Mouse (Mus musculus): Measurements from ENCODE around the gene Arfgef2. TPM values are rescaled to one million over a fixed set of nuclear protein-coding genes. Genes with fewer than 3 reads are reported as not detected.

Gene Arfgef2
- total RNA-seq, 2 experiments from 2014 or later = 44.5 to 46.3 TPM

GRCm38 (mm10) chr2:166905711-166906522, 100.5 kb downstream of the Arfgef2 start, which contains the start of gene Cse1l:
Cse1l (plus strand) TSS chr2:166906040.
- DNase-seq = peak; percentile 99

GRCm38 (mm10) chr2:166906523-166907182, 101.3 kb downstream of the Arfgef2 start:
- DNase-seq = peak; percentile 19

- DNase-seq = no peak
Observed at GRCm38 (mm10) chr2:166909729-166910128, 104.3 kb downstream of the Arfgef2 start.

- no peak for DNase-seq
Observed at GRCm38 (mm10) chr2:166910536-166910935, 105.1 kb downstream of the Arfgef2 start.

- DNase-seq = no peak
Observed at GRCm38 (mm10) chr2:166923971-166924370, 118.6 kb downstream of the Arfgef2 start.

- no peak for DNase-seq
Observed at GRCm38 (mm10) chr2:166933943-166934342, 128.6 kb downstream of the Arfgef2 start.

- no peak for DNase-seq
Observed at GRCm38 (mm10) chr2:166934416-166934815, 129.0 kb downstream of the Arfgef2 start.

- no peak for DNase-seq
Observed at GRCm38 (mm10) chr2:166935582-166935981, 130.2 kb downstream of the Arfgef2 start.

- DNase-seq = no peak
Observed at GRCm38 (mm10) chr2:166936166-166936565, 130.8 kb downstream of the Arfgef2 start.

GRCm38 (mm10) chr2:166943146-166943545, 137.8 kb downstream of the Arfgef2 start:
- DNase-seq = no peak

- no peak for DNase-seq
Observed at GRCm38 (mm10) chr2:166944346-166944745, 139.0 kb downstream of the Arfgef2 start.

- peak; percentile 27 for DNase-seq
Observed at GRCm38 (mm10) chr2:166945456-166945855, 140.1 kb downstream of the Arfgef2 start.

Other genes with a start within 250 kb of the Arfgef2 start
- gene Prex1, start 91.8 kb upstream of the Arfgef2 start, total RNA-seq (2021) = 10 to 100 TPM; 14.2 to 17.1 TPM
- 1 to 10 TPM; 4.5 to 6.2 TPM for gene Trp53rkb, start 13.1 kb upstream of the Arfgef2 start, total RNA-seq (2021)
- 10 to 100 TPM; 47.5 to 53.6 TPM for gene Cse1l, start 100.5 kb downstream of the Arfgef2 start, total RNA-seq (2021)
- gene Stau1, start 190.7 kb downstream of the Arfgef2 start, total RNA-seq (2021) = 10 to 100 TPM; 62.2 to 67.7 TPM
- gene Ddx27, start 209.6 kb downstream of the Arfgef2 start, total RNA-seq (2021) = 10 to 100 TPM; 32.1 to 34.6 TPM